Mouse (Mus musculus): ENCODE measurements around the gene Gm4787.
"Not testable (repeated sequence)": the region's sequence is repeated elsewhere in the genome, so short reads cannot be mapped to it uniquely, and the experiment has no call there.

The Gm4787 gene

DNA sequence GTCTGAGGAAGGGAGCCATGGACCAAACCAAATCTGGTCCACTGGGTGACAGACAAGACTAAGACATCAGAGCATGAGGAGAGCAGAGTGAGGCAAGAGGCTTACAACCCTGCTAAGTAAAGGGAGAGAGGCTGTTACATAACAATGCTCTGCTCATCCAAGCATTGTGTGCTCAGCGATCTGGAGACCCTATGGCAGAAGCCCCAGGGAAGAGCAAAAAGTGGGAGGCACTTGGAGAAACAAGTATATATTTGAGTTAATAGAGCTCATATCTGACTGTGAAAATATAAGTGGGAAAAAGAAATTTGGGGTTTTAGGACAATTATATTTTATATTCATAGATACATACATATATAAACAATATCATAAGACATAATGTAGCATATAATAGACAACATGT, at the start of gene Gm4787:
Gm4787 (minus strand) TSS at position 101 of the 400 bp plus-strand sequence.
- not testable (repeated sequence) for DNase-seq (ENCODE audit: low read depth, low spot score)

DNA sequence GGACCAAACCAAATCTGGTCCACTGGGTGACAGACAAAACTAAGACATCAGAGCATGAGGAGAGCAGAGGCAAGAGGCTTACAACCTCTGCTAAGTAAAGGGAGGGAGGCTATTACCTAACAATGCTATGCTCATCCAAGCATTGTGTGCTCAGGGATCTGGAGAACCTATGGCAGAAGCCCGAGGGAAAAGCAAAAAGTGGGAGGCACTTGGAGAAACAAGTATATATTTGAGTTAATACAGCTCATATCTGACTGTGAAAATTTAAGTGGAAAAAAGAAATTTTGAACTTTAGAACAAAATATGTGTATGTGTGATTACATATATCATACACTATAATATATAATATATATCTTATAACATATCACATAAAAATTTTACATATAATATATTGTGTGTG, 42.6 kb upstream of the Gm4787 start, which contains the start of gene Adam4:
Adam4 (minus strand) TSS at position 101 of the 400 bp plus-strand sequence.
- no peak for DNase-seq (ENCODE audit: low read depth, low spot score)

DNA sequence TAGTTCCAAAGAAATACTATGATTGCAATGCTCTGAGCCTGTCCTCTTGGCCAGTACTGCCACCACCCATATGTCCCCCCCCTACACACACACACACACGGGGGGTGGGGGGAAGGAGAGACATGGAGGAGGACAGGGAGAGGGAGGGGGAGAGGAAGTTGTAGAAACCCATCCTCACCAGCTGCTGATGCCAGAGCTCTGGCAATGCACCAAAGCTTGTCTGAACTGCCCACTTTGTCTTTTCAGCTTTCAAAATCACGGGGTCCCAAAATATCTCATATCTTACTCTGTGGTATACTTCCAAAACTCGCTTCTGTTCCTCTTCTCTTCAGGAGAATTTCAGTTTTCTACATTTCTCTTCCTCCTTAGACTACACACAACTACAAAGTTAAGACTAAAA, 33.9 kb upstream of the Gm4787 start:
- DNase-seq (ENCODE audit: low read depth, low spot score) = no peak

DNA sequence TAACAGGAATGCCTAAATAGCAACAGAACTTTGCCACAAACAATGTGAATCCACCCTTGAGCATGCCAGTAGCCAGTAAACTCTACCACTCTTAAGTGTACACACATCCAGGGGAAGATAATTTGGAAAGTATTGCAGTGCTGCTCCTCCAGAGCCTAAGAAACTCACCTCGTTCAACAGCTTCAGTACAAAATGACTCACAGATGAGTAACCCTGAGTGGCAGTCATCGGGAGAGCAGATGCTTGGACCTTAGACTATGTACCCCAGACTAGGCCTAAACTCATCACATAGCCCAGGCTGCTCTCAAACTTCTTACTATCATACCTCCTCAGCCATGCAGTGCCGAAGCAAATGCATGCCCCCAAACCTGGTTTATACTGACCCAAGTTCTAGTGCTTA, 29.7 kb upstream of the Gm4787 start:
- no peak for DNase-seq (ENCODE audit: low read depth, low spot score)

DNA sequence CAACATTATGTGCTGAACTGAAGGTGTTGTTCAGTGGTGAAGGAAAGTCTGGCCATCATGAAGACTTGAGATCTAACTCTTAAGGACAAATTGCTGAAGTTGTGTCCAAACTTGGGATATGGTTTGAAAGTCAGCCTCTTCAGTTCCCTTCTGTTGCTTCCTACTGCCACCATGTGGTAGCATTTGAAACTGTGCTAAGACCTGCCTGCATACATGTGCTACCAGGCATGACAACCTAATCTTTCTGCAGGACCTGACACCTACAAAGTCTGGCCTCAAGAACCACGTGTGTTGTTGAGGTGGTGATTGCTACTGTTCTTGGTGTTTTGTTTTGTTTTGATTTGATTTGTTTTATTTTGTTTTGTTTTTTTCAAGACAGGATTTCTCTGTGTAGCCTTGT, 22.9 kb upstream of the Gm4787 start:
- no peak for DNase-seq (ENCODE audit: low read depth, low spot score)

DNA sequence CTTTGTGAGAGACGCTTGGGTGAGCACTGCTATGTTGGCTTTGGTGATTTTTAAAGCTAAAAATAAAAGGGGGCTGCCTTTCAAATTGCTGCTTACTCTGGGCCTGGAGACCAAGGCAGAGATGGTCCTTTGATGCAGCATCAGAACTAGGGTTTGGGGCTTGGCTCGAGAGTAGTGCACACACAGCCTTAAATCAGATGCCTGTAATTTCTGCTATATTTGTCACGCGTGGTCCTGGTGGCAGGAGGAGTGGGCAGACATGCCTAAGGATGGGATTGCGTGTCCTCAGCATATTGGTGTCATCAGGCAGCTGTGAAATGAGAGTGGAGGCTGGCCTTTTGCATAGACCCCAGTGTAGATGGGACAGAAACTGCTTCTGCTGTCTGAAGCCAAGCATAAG, 45.4 kb downstream of the Gm4787 start:
- DNase-seq (ENCODE audit: low read depth, low spot score) = no peak

DNA sequence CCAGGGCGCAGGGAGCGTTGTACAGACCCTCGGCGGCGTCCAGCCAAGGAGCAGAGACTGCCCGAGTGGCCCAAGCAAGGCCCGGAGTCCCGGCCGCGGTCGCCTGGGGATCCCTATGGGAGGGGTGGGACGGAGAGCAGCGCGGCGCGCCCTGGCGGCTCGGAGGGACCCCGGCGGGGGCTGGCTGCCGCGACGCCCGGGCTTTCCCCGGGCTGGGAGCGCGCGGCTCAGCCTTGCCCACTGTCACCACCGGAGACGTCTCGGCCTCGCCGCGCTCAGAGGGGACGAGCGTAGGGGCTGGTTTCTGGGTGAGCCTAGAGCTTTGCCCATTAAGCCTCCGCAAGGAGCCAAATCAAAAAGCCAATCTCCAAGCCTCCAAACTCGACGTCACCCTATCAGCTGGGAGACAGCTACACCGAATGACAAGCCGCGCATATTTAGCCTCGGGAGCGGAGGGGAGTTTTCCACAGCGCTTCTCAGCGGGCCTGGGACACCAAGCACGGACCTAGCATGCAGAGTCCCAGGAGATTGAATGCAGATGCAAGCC, 46.3 kb downstream of the Gm4787 start, which contains the start of gene Slc8a3:
Slc8a3 (minus strand) TSS at position 306 of the 547 bp plus-strand sequence.
- DNase-seq (ENCODE audit: low read depth, low spot score) = no peak

DNA sequence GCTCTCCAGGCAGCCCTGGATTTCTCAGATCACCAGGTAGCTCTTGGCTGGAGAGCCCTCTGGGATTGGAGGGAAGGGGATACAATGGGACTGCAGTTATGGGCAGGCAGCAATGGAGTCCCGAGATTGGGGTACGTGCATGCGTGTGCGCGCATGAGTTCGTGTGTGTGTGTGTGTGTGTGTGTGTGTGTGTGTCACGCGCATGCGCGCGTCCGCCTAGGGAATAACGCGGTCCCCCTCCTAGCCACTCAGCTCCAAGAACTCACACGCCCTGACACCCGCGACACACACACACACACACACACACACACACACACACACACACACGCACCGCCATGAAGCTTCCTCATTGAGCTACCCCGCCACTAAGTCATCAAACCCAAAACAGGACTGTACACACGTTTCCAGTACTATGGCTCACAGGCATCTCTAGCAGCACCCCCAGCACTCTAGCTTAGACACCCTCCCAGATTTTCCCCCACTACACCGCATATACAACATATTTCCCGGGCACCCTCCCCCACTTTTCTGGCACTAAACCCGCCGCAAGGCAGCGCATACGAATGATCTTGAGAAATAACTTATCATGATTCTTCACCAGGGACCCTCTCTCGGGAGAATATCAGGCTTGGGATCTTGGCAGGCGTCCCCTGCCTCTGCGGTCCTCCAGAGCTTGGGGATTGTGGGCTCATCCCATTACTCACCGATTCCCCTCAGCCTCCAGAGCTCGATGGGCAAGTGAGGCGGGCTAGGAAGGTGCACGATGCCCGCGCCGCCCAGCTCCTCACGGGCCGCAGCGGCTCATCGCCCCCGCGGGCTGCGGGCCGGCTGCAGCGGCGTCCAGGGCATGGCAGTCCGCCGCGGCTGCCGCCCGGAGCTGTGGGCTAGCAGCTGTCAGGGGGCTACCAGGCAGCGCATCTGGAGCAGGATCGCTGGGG, 47.1 kb downstream of the Gm4787 start:
- DNase-seq (ENCODE audit: low read depth, low spot score) = no peak

DNA sequence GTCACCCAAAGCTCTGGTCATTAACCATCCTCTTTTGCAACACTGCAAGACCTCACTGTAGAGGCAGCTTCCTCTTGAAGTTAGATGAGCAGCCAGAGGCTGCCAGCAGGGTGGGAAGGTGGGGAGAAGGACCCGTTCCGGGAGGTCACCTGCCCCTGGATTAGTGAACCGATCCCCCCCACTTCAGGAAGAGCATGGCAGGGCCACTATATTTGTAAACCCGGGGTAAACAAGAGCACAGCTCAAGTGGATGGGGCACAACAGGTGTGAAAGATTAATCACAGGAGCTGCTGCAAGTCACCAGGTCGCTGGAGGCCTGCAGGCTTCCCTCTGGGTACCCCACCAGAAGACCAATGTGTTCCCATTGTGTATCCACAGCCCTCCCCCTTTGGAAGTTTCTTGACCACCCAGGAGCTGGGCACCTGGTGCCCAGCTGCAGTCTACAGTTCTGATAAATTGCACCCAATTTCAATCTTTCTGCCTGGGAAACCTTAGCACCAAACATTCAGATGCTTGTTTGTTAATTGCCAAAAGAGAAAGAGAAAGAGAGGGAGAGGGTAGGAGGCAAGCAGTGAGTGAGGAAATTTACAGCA, 48.1 kb downstream of the Gm4787 start:
- DNase-seq (ENCODE audit: low read depth, low spot score) = no peak
